Mouse (Mus musculus) megakaryocyte, embryonic 14.5 days (primary cell): ENCODE data around the gene Nrros.

Source experiments
- FLI1 ChIP-seq: IDR thresholded peaks from 2 replicates; pipeline ENCODE4 v1.6.1; 2012; ENCODE audit warnings: low read length, inconsistent platforms, mixed read lengths
- GATA1 ChIP-seq: IDR thresholded peaks from 3 replicates; pipeline ENCODE4 v1.6.1; 2012; ENCODE audit warnings: mixed read lengths, low read length, inconsistent platforms, borderline replicate concordance

DNA sequence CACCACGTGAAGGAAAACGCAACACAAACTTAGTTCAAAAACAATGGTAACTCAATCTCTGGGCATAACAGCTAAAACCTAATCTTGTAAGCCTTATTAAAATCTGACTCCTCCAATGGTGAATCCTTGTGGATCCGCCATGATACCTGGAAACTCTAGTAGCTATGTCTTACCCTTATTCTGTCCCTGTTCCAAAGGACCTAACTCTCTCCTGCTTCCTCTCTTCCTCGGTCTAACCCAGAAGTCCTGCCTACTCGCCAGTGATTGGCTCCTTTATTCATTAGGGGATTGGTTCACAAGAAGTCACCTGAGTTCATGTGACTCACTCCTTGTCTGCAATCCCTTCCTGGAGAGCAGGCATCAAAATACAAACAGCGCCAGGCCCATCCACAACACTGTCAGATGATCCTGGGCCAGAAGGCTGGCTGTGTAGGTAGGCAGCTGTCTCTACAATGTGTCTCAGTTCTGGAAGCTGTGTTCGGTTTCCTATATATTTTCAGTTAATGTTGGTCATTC, 29.5 kb downstream of the Nrros start:
- TF ChIP-seq GATA1 (no peak), FLI1 (no peak)
